Mouse (Mus musculus): Measurements from ENCODE around the gene Ap1ar.

DNA sequence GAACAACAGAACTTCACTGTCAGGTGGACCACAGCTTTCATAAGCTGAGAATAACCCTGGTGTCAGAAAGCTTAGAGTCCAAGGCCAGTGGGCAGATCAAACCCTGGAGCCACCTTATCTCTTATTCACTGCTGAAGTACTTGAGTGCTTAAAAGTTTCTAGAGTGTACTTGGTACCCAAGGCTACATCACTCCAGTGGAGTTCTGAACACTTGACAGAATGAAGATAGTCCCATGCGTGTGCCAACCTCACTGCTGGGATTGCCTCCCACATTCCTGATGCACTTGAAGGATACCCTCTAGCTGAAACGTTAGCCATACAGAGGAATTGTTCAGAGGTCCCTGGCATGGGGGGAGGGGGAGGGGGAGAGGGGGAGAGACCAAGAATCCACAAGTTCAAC lies 44.4 kb upstream of the Ap1ar start:
- no peak for TF ChIP-seq CTCF (IDR thresholded peaks at IDR 0.05; ENCODE audit: low read depth, low read length)
- TF ChIP-seq POLR2A (IDR thresholded peaks at IDR 0.05; ENCODE audit: borderline replicate concordance, low read depth, low read length), result no peak

All from bone marrow macrophage, adult 2 months (primary cell).